Mouse (Mus musculus) ES-E14 (cell line): ENCODE measurements around the gene Crcp. TPM values are rescaled to one million over a fixed set of nuclear protein-coding genes. Genes with fewer than 3 reads are reported as not detected.
A peak's percentile ranks its signal among the peaks of the same experiment; 100 is the strongest.

ENCODE experiments used
- DNase-seq: peaks from one replicate; pipeline ENCODE4 v3.0.0-alpha.2; 2013; ENCODE audit warnings: low read depth, low spot score
- H3K27ac ChIP-seq: 2 replicates; pipeline ENCODE4 v1.5.1; 2012; ENCODE audit warnings: low read depth, mild to moderate bottlenecking, low read length, moderate library complexity, mixed read lengths; ENCODE audit not compliant: poor library complexity, insufficient read depth, severe bottlenecking
- H3K36me3 ChIP-seq: 2 replicates; pipeline ENCODE4 v1.6.1; 2012; ENCODE audit warnings: mild to moderate bottlenecking, low read length, moderate library complexity, mixed read lengths; ENCODE audit not compliant: control insufficient read depth, poor library complexity, insufficient read depth, severe bottlenecking
- H3K4me1 ChIP-seq, 2 experiments: fragments of 150-350 bp in 1 of 2; sonication (generic) in 1 of 2; 2 replicates each; pipeline ENCODE4 v1.6.1; 2012; ENCODE audit warnings: low read length in 2 of 2, mild to moderate bottlenecking in 1 of 2, mixed read lengths in 1 of 2; ENCODE audit not compliant: control insufficient read depth in 2 of 2, insufficient read depth in 2 of 2, poor library complexity in 1 of 2
- H3K4me3 ChIP-seq, 2 experiments: fragments of 150-350 bp in 1 of 2; sonication (generic) in 1 of 2; 2 replicates each; pipeline ENCODE4 v1.5.1; 2012; ENCODE audit warnings: low read length in 2 of 2, low read depth in 1 of 2, mild to moderate bottlenecking in 1 of 2, mixed read lengths in 1 of 2; ENCODE audit not compliant: insufficient read depth in 1 of 2, poor library complexity in 1 of 2, severe bottlenecking in 1 of 2
- H3K9ac ChIP-seq: 2 replicates; pipeline ENCODE4 v1.6.1; 2012; ENCODE audit warnings: low read depth, mild to moderate bottlenecking, low read length, mixed read lengths; ENCODE audit not compliant: poor library complexity, insufficient read depth, severe bottlenecking
- H3K9me3 ChIP-seq: fragments of 150-350 bp; sonication (generic); 2 replicates; pipeline ENCODE4 v1.6.1; 2012; ENCODE audit warnings: low read depth, mild to moderate bottlenecking, low read length; ENCODE audit not compliant: control insufficient read depth, insufficient read depth
- CHD2 ChIP-seq: IDR thresholded peaks from 2 replicates; pipeline ENCODE4 v1.6.1; 2014; ENCODE audit warnings: mild to moderate bottlenecking, low read depth, low read length, inconsistent platforms
- HCFC1 ChIP-seq: IDR thresholded peaks from 2 replicates; pipeline ENCODE4 v1.6.1; 2012; ENCODE audit warnings: low read length, inconsistent platforms, borderline replicate concordance; ENCODE audit not compliant: insufficient read depth
- MAFK ChIP-seq: IDR thresholded peaks from 2 replicates; pipeline ENCODE4 v1.6.1; 2014; ENCODE audit warnings: mild to moderate bottlenecking, low read depth, low read length, inconsistent platforms; ENCODE audit not compliant: insufficient read depth
- ZC3H11A ChIP-seq: IDR thresholded peaks from 2 replicates; pipeline ENCODE4 v1.6.1; 2012; ENCODE audit warnings: low read depth, mild to moderate bottlenecking, inconsistent platforms, low read length, borderline replicate concordance
- ZNF384 ChIP-seq: IDR thresholded peaks from 2 replicates; pipeline ENCODE4 v1.6.1; 2012; ENCODE audit warnings: low read depth, low read length, inconsistent platforms
- in situ Hi-C, 2 experiments: fragments of 600-800 bp; cut with MboI; formaldehyde crosslinking; loops; one replicate each; pipeline ENCODE4 v1.15.1; 2025; ENCODE audit warnings: low sequenced_read_pairs in 2 of 2, inconsistent platforms in 1 of 2; ENCODE audit not compliant: unreplicated experiment in 2 of 2
- total RNA-seq: library from RNA; depleted of rRNA; stranded (reverse); fragments of 300-350 nt; gene quantifications from 2 replicates; pipeline ENCODE4 v1.2.3, GENCODE M21; 2012

The Crcp gene
- total RNA-seq, 1 experiment, result 30.8 TPM

DNA sequence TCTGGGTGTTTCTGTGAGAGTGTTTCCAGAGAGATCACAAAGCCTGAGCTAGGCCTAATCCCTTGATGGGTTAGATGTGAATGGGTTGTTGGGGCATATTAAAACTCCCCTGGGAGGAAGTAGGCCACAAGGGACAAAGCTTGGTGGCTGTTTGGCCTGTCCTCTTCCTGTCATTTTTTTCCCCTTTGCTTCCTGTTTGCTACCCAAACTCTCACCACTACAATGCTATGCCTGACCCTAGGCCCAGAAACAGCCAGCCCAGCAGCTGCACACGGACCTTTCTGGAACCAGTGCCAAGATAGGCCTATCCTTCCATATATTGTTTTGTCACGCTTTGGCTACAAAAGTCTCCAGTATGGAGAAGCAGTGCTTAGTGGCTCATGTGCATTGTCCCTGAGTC, 33.0 kb downstream of the Crcp start:
- DNase-seq, result no peak
- no peak overlapping the region for H3K9ac ChIP-seq
- H3K4me1 ChIP-seq, result peaks cover 0 to 3% of the 10 kb centered on the region in 2 experiments; a peak in 1 of 4 replicates
- no peak overlapping the region for H3K27ac ChIP-seq
- no peaks in the 10 kb centered on the region for H3K9me3 ChIP-seq
- peaks cover 11% of the 10 kb centered on the region for H3K36me3 ChIP-seq
- H3K4me3 ChIP-seq, result no peak overlapping the region
- in situ Hi-C loops, result no loop called here
- no peak for TF ChIP-seq CHD2
- no peak for TF ChIP-seq ZC3H11A
- no peak for TF ChIP-seq MAFK
- TF ChIP-seq ZNF384, result no peak
- no peak for TF ChIP-seq HCFC1

DNA sequence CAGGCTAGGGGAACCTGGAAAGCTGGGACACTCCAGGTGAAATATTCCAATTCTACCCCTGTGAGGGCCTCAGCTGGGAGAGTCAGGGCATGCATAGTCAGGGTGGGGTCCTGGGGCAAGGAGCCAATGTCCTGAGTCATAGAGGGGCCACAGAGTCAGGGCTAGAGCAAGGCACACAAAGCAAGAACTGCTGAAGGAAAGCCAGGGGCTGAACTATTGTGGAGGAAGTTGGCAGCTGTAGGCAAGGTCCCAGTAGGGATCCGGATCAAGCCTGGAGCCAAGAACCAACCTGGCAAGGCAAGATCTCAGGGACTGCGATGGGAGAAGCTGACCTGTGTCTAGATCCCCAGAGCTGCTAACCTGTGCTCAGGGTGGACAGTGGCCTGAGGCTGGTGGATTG, 34.7 kb downstream of the Crcp start:
- no peak overlapping the region for H3K4me3 ChIP-seq
- H3K36me3 ChIP-seq, result peaks cover 11% of the 10 kb centered on the region
- no peaks in the 10 kb centered on the region for H3K9me3 ChIP-seq
- no peak overlapping the region for H3K9ac ChIP-seq
- no peak for DNase-seq
- in situ Hi-C loops, result no loop called here
- no peak overlapping the region for H3K27ac ChIP-seq
- peaks cover 0 to 3% of the 10 kb centered on the region in 2 experiments; a peak in 1 of 4 replicates for H3K4me1 ChIP-seq
- TF ChIP-seq CHD2 (no peak), HCFC1 (no peak), ZNF384 (no peak), MAFK (no peak), ZC3H11A (no peak)

DNA sequence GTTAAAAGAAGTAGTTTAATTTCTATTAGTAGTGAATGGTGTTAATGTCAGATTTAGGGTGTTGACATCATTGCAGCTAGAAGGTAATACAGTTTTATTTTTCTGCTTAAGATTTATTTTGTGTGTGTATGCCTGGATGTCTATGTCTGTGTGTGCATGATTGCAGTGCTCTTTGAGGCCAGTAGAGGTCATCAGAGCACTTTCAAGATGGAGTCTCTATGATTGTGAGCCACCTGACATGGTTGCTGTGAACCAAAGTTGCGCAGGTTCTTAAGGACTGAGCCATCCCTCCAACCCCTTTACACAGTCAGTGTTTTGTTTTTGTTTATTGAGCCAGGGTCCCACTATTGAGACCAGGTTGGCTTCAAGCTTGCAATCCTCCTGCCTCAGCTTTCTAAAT, 36.5 kb downstream of the Crcp start:
- Histone ChIP-seq H3K9me3 (no peaks in the 10 kb centered on the region), H3K4me1 (no peaks in the 10 kb centered on the region), H3K36me3 (peaks cover 3% of the 10 kb centered on the region; the same call in 1 of the 2 replicates), H3K9ac (no peak overlapping the region), H3K27ac (no peak overlapping the region), H3K4me3 (no peak overlapping the region)
- peak; percentile 48 for DNase-seq
- TF ChIP-seq HCFC1 (no peak), MAFK (no peak), ZC3H11A (peak; percentile 33; the same call in 1 of the 2 replicates), ZNF384 (no peak), CHD2 (no peak)
- in situ Hi-C loops, result no loop called here

DNA sequence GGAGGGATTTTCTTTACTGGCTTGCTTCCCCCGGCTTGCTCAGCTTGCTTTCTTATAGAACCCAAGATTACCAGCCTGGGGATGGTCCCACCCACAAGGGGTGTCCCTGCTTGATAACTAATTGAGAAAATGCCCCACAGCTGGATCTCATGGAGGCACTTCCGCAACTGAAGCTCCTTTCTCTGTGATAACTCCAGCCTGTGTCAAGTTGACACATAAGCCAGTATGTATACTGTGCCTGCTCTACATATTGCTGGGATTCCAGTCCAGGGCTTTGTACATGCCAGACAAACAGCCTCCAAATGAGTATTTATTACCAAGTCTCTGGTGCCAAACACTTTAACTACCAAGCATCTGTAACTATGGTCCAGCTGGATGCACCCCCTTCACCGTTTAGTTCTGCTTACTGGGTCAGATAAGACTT, 38.8 kb downstream of the Crcp start:
- Histone ChIP-seq H3K4me3 (no peak overlapping the region), H3K4me1 (no peaks in the 10 kb centered on the region), H3K27ac (no peak overlapping the region), H3K9me3 (no peaks in the 10 kb centered on the region), H3K36me3 (no peaks in the 10 kb centered on the region), H3K9ac (no peak overlapping the region)
- TF ChIP-seq CHD2, result no peak
- no peak for TF ChIP-seq MAFK
- TF ChIP-seq HCFC1, result no peak
- TF ChIP-seq ZNF384, result no peak
- no peak for TF ChIP-seq ZC3H11A
- in situ Hi-C loops, result no loop called here
- DNase-seq, result no peak

DNA sequence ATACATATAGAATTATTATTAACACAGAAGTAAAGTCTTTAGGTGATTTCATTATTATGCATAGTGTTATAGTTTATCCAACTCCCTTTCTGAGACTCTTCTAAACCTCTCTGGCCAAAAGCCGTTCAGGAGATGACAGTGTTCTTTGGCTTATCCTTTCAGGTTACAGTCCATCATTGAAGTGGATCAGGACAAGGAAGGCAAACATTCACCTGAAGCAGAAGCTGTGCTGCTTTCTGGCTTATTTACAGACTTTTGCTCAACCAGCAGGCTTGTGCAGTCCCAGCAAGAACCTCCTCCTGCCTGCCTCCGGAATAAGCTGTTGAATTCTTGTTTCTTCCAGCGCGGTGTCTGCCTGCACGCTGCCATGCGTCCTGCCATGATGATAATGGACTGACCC, 43.9 kb downstream of the Crcp start, which contains the start of gene Tpst1:
Gene Tpst1, plus strand, starts transcription at position 301 of the 400 bp plus-strand sequence.
- Histone ChIP-seq H3K4me3 (no peak within 1 kb of the TSS), H3K27ac (no peak within 1 kb of the TSS), H3K36me3 (no peaks in the 10 kb centered on the region), H3K9ac (no peak within 1 kb of the TSS), H3K4me1 (peaks cover 0 to 2% of the 10 kb centered on the region in 2 experiments; a peak in 2 of 4 replicates), H3K9me3 (no peaks in the 10 kb centered on the region)
- DNase-seq, result no peak
- in situ Hi-C loops, result no loop called here
- TF ChIP-seq MAFK (no peak), HCFC1 (no peak), ZNF384 (no peak), CHD2 (no peak)
